26 mouse cellular contexts compared by ENCODE assay signal in the genomic region with DNA sequence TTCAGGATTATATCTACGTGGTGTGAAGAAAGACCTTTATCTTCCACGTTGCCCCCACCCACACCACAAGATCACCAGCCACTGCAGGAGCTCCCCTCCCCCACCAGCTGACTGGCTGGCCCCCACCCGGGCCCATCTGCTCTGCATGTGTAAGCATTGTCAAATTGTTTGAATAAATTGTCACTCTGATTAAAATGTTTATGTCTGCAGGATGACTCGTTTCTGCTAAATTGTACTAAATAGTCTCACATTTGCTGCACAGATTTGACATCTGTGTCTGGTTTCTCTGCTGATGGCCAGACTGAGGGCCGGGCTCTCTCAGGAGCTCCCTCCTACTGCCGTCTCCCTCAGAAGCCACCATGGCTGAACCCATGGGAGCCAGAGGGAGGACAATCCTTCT.
A peak's percentile ranks its signal among the peaks of the same experiment; 100 is the strongest.
DNase-seq lines count a peak whose midpoint lies in the region; ATAC-seq and TF ChIP-seq lines count a peak whose summit lies in the region.
"Had no signal": no experiment of that assay in that cellular context is flagged by ENCODE, and none has a peak within 500 bp of the region (broad histone marks: within the 10 kb centered on the region; RNA-seq: fewer than 3 reads in every experiment).

No protein-coding gene starts in this region.

- no peak overlapping the region for H3K4me3 ChIP-seq in hindbrain, postnatal 0 days (ENCODE audit: low read length)
- H3K4me3 ChIP-seq in hindbrain, embryonic 13.5 days: no peak overlapping the region
- no peak overlapping the region for H3K4me3 ChIP-seq in embryonic facial prominence, embryonic 15.5 days (replicated peaks)
- no peak overlapping the region for H3K4me3 ChIP-seq in stomach, embryonic 15.5 days (replicated peaks)
- H3K4me3 ChIP-seq: heart, embryonic 12.5 days; kidney, embryonic 15.5 days; limb, embryonic 13.5 days; liver, embryonic 13.5 days; neural tube, embryonic 12.5 days had no signal

- intact Hi-C loops in heart, postnatal 10 days (cut with DNase I): no loop called here

- H3K36me3 ChIP-seq in hindbrain, postnatal 0 days (ENCODE audit: insufficient read depth, low read length): no peaks in the 10 kb centered on the region
- no peaks in the 10 kb centered on the region for H3K36me3 ChIP-seq in hindbrain, embryonic 13.5 days
- H3K36me3 ChIP-seq in embryonic facial prominence, embryonic 15.5 days: no peaks in the 10 kb centered on the region
- H3K36me3 ChIP-seq in stomach, embryonic 15.5 days: no peaks in the 10 kb centered on the region
- H3K36me3 ChIP-seq: heart, embryonic 12.5 days; kidney, embryonic 15.5 days; limb, embryonic 13.5 days; liver, embryonic 13.5 days; neural tube, embryonic 12.5 days had no signal

- 0 out of 2 replicates have a peak overlapping the region, but pooled peaks have one; percentile 17 for H3K9ac ChIP-seq in hindbrain, postnatal 0 days (replicated peaks; ENCODE audit: low read length)
- H3K9ac ChIP-seq in hindbrain, embryonic 13.5 days: no peak overlapping the region
- no peak overlapping the region for H3K9ac ChIP-seq in embryonic facial prominence, embryonic 15.5 days
- H3K9ac ChIP-seq in stomach, embryonic 15.5 days: no peak overlapping the region
- H3K9ac ChIP-seq: heart, embryonic 12.5 days; kidney, embryonic 15.5 days; limb, embryonic 13.5 days; liver, embryonic 13.5 days; neural tube, embryonic 12.5 days had no signal

- H3K9me3 ChIP-seq in hindbrain, postnatal 0 days (ENCODE audit: low read length): no peaks in the 10 kb centered on the region
- H3K9me3 ChIP-seq in hindbrain, embryonic 13.5 days: peaks cover 9% of the 10 kb centered on the region; the same call in 1 of the 2 replicates
- no peaks in the 10 kb centered on the region for H3K9me3 ChIP-seq in embryonic facial prominence, embryonic 15.5 days (replicated peaks)
- H3K9me3 ChIP-seq in stomach, embryonic 15.5 days: no peaks in the 10 kb centered on the region
- H3K9me3 ChIP-seq: kidney, embryonic 15.5 days; liver, embryonic 13.5 days; neural tube, embryonic 12.5 days had no signal

- no peak for TF ChIP-seq CTCF in hindbrain, postnatal 0 days (IDR thresholded peaks at IDR 0.05; ENCODE audit: low read depth)

- H3K27me3 ChIP-seq in hindbrain, postnatal 0 days (ENCODE audit: insufficient read depth, low read length): no peaks in the 10 kb centered on the region
- no peaks in the 10 kb centered on the region for H3K27me3 ChIP-seq in hindbrain, embryonic 13.5 days
- no peaks in the 10 kb centered on the region for H3K27me3 ChIP-seq in embryonic facial prominence, embryonic 15.5 days
- H3K27me3 ChIP-seq in stomach, embryonic 15.5 days (replicated peaks): no peaks in the 10 kb centered on the region
- H3K27me3 ChIP-seq: heart, embryonic 12.5 days; kidney, embryonic 15.5 days; limb, embryonic 13.5 days; liver, embryonic 13.5 days; neural tube, embryonic 12.5 days had no signal

- no peak overlapping the region for H3K27ac ChIP-seq in hindbrain, postnatal 0 days
- no peak overlapping the region for H3K27ac ChIP-seq in hindbrain, embryonic 13.5 days
- H3K27ac ChIP-seq in embryonic facial prominence, embryonic 15.5 days (replicated peaks): no peak overlapping the region
- H3K27ac ChIP-seq in stomach, embryonic 15.5 days: no peak overlapping the region
- H3K27ac ChIP-seq: kidney, embryonic 15.5 days; limb, embryonic 13.5 days; liver, embryonic 13.5 days; neural tube, embryonic 12.5 days had no signal

- 0 out of 2 replicates have a peak, but pooled peaks have one; percentile 15 for ATAC-seq in hindbrain, postnatal 0 days
- no peak for ATAC-seq in hindbrain, embryonic 13.5 days (ENCODE audit: low FRiP score)
- ATAC-seq in embryonic facial prominence, embryonic 15.5 days (ENCODE audit: insufficient number of reproducible peaks, low FRiP score, low TSS enrichment, low read depth): peak; percentile 52; the same call in 1 of the 2 replicates
- peak; percentile 57; the same call in 1 of the 2 replicates for ATAC-seq in stomach, embryonic 15.5 days (ENCODE audit: insufficient read depth, low FRiP score, low read depth)
- ATAC-seq: activated CD4-positive, CD25-positive, alpha-beta regulatory T cell, adult 4 months had no signal

- DNase-seq in hindbrain, postnatal 0 days (ENCODE audit: low spot score): no peak
- peak; percentile 47 for DNase-seq in lung, postnatal 10 days
- DNase-seq in lung, postnatal 25 days (ENCODE audit: low spot score): no peak
- DNase-seq in heart, postnatal 10 days: no peak
- DNase-seq: adrenal gland, postnatal 10 days; cerebellum, adult 2 months; cerebellum, postnatal 36 days; embryo, embryonic 11 days; gastrocnemius, postnatal 25 days; heart, adult 18-20 months; heart, postnatal 14 days; kidney, postnatal 4 days; liver, embryonic 13.5 days; midbrain, embryonic 14.5 days; retina, postnatal 1 day; right cerebral cortex, postnatal 25 days; spleen, adult 18-20 months; thymus, adult 18-20 months had no signal

- WGBS in hindbrain, postnatal 0 days: 43% methylated on average over 6 of the region's 6 CpGs
- WGBS in hindbrain, embryonic 13.5 days: 51% methylated on average over 6 of the region's 6 CpGs
- 35% methylated on average over 6 of the region's 6 CpGs for WGBS in embryonic facial prominence, embryonic 15.5 days
- 22% methylated on average over 6 of the region's 6 CpGs for WGBS in stomach, embryonic 15.5 days

- no peak overlapping the region for H3K4me2 ChIP-seq in hindbrain, postnatal 0 days (ENCODE audit: low read depth, low read length)
- H3K4me2 ChIP-seq in hindbrain, embryonic 13.5 days: no peak overlapping the region
- H3K4me2 ChIP-seq in embryonic facial prominence, embryonic 15.5 days (replicated peaks): no peak overlapping the region
- no peak overlapping the region for H3K4me2 ChIP-seq in stomach, embryonic 15.5 days
- H3K4me2 ChIP-seq: heart, embryonic 12.5 days; kidney, embryonic 15.5 days; limb, embryonic 13.5 days; liver, embryonic 13.5 days; neural tube, embryonic 12.5 days had no signal

- 0 out of 2 replicates have a peak, but pooled peaks cover 3% of the 10 kb centered on the region for H3K4me1 ChIP-seq in hindbrain, postnatal 0 days (ENCODE audit: insufficient read depth, low read length)
- peaks cover 13% of the 10 kb centered on the region for H3K4me1 ChIP-seq in hindbrain, embryonic 13.5 days (replicated peaks)
- H3K4me1 ChIP-seq in embryonic facial prominence, embryonic 15.5 days: 0 out of 2 replicates have a peak, but pooled peaks cover 6% of the 10 kb centered on the region
- peaks cover 9% of the 10 kb centered on the region; the same call in 1 of the 2 replicates for H3K4me1 ChIP-seq in stomach, embryonic 15.5 days
- H3K4me1 ChIP-seq: heart, embryonic 12.5 days; liver, embryonic 13.5 days; neural tube, embryonic 12.5 days had no signal
